Mouse (Mus musculus) ES-Bruce4 (cell line): ENCODE data around the gene AC124502.3. TPM values are rescaled to one million over a fixed set of nuclear protein-coding genes. Genes with fewer than 3 reads are reported as not detected.

Source experiments
- H3K27ac ChIP-seq: 2 replicates; pipeline ENCODE4 v1.5.1; 2012; ENCODE audit warnings: low read length, inconsistent platforms; ENCODE audit not compliant: insufficient read depth
- H3K27me3 ChIP-seq: 2 replicates; pipeline ENCODE4 v1.6.1; 2012; ENCODE audit warnings: mild to moderate bottlenecking, low read length, inconsistent platforms; ENCODE audit not compliant: control insufficient read depth, poor library complexity, insufficient read depth, severe bottlenecking
- H3K36me3 ChIP-seq: 2 replicates; pipeline ENCODE4 v1.6.1; 2012; ENCODE audit warnings: inconsistent platforms, mild to moderate bottlenecking, low read length, moderate library complexity; ENCODE audit not compliant: control insufficient read depth, poor library complexity, insufficient read depth, severe bottlenecking
- H3K4me1 ChIP-seq: one replicate; pipeline ENCODE4 v1.8.1; 2011; ENCODE audit warnings: low read length; ENCODE audit not compliant: control insufficient read depth, insufficient read depth
- H3K4me3 ChIP-seq: 2 replicates; pipeline ENCODE4 v1.5.1; 2011; ENCODE audit warnings: low read depth, mild to moderate bottlenecking, low read length
- H3K9ac ChIP-seq: 2 replicates; pipeline ENCODE4 v1.6.1; 2012; ENCODE audit warnings: low read depth, mild to moderate bottlenecking, inconsistent platforms; ENCODE audit not compliant: poor library complexity, severe bottlenecking
- H3K9me3 ChIP-seq: replicated peaks from 2 replicates; pipeline ENCODE4 v1.6.1; 2012; ENCODE audit warnings: mild to moderate bottlenecking, low read length, inconsistent platforms; ENCODE audit not compliant: control insufficient read depth, poor library complexity, insufficient read depth, severe bottlenecking
- CTCF ChIP-seq: IDR thresholded peaks from one replicate; pipeline ENCODE4 v1.8.1; 2011; ENCODE audit warnings: low read depth, low read length
- EP300 ChIP-seq: IDR thresholded peaks from 2 replicates; pipeline ENCODE4 v1.6.1; 2011; ENCODE audit warnings: low read depth, low read length; ENCODE audit not compliant: insufficient read depth
- POLR2A ChIP-seq: IDR thresholded peaks from one replicate; pipeline ENCODE4 v1.8.1; 2011; ENCODE audit warnings: low read length; ENCODE audit not compliant: insufficient read depth
- polyA plus RNA-seq: library from polyadenylated mRNA; stranded (reverse); fragments of >200 nt; gene quantifications from 2 replicates; pipeline ENCODE4 v1.2.4, GENCODE M21; 2011; ENCODE audit warnings: low read depth; ENCODE audit not compliant: missing spikeins, insufficient read depth, insufficient read length

Gene AC124502.3
- polyA plus RNA-seq, 1 experiment, result not detected

- H3K27ac ChIP-seq, result peak overlapping the region; percentile 79
- no peak overlapping the region for H3K4me3 ChIP-seq
- H3K4me1 ChIP-seq, result peaks cover 28% of the 10 kb centered on the region
- no peaks in the 10 kb centered on the region for H3K9me3 ChIP-seq
- H3K9ac ChIP-seq, result no peak overlapping the region
- no peaks in the 10 kb centered on the region for H3K27me3 ChIP-seq
- TF ChIP-seq CTCF (no peak), EP300 (peak; percentile 31; the same call in 1 of the 2 replicates)
- no peaks in the 10 kb centered on the region for H3K36me3 ChIP-seq
These were observed 20.4 kb downstream of the AC124502.3 start for GRCm38 (mm10) chr19:5058801-5059771.

GRCm38 (mm10) chr19:5060365-5061330 lies 22.0 kb downstream of the AC124502.3 start:
- Histone ChIP-seq H3K4me1 (peaks cover 28% of the 10 kb centered on the region), H3K4me3 (no peak overlapping the region)

GRCm38 (mm10) chr19:5062041-5062440 lies 23.4 kb downstream of the AC124502.3 start:
- no peak for TF ChIP-seq POLR2A
- TF ChIP-seq EP300, result no peak
- TF ChIP-seq CTCF, result no peak
- Histone ChIP-seq H3K27me3 (no peaks in the 10 kb centered on the region), H3K9me3 (no peaks in the 10 kb centered on the region), H3K4me1 (peaks cover 30% of the 10 kb centered on the region), H3K36me3 (no peaks in the 10 kb centered on the region), H3K4me3 (no peak overlapping the region), H3K27ac (no peak overlapping the region), H3K9ac (no peak overlapping the region)

More at GRCm38 (mm10) chr19:5060365-5061330, 22.0 kb downstream of the AC124502.3 start:
- TF ChIP-seq CTCF, result no peak
- TF ChIP-seq POLR2A, result no peak
- TF ChIP-seq EP300, result no peak
- Histone ChIP-seq H3K27ac (peak overlapping the region; percentile 52), H3K9ac (no peak overlapping the region), H3K36me3 (no peaks in the 10 kb centered on the region), H3K27me3 (no peaks in the 10 kb centered on the region), H3K9me3 (no peaks in the 10 kb centered on the region)

GRCm38 (mm10) chr19:5062446-5062845 lies 23.8 kb downstream of the AC124502.3 start:
- H3K27me3 ChIP-seq, result no peaks in the 10 kb centered on the region
- no peak overlapping the region for H3K9ac ChIP-seq
- TF ChIP-seq POLR2A (no peak), CTCF (no peak), EP300 (no peak)
- no peak overlapping the region for H3K27ac ChIP-seq
- no peaks in the 10 kb centered on the region for H3K9me3 ChIP-seq
- H3K36me3 ChIP-seq, result no peaks in the 10 kb centered on the region
- H3K4me3 ChIP-seq, result no peak overlapping the region
- peaks cover 34% of the 10 kb centered on the region for H3K4me1 ChIP-seq

GRCm38 (mm10) chr19:5065104-5065503 lies 26.4 kb downstream of the AC124502.3 start:
- no peak overlapping the region for H3K27ac ChIP-seq
- H3K4me3 ChIP-seq, result no peak overlapping the region
- H3K27me3 ChIP-seq, result no peaks in the 10 kb centered on the region
- TF ChIP-seq EP300 (no peak), POLR2A (no peak), CTCF (no peak)
- H3K36me3 ChIP-seq, result no peaks in the 10 kb centered on the region
- H3K9me3 ChIP-seq, result no peaks in the 10 kb centered on the region
- peaks cover 22% of the 10 kb centered on the region for H3K4me1 ChIP-seq
- no peak overlapping the region for H3K9ac ChIP-seq
